9 mouse cellular contexts compared by ENCODE assay signal in the genomic region with DNA sequence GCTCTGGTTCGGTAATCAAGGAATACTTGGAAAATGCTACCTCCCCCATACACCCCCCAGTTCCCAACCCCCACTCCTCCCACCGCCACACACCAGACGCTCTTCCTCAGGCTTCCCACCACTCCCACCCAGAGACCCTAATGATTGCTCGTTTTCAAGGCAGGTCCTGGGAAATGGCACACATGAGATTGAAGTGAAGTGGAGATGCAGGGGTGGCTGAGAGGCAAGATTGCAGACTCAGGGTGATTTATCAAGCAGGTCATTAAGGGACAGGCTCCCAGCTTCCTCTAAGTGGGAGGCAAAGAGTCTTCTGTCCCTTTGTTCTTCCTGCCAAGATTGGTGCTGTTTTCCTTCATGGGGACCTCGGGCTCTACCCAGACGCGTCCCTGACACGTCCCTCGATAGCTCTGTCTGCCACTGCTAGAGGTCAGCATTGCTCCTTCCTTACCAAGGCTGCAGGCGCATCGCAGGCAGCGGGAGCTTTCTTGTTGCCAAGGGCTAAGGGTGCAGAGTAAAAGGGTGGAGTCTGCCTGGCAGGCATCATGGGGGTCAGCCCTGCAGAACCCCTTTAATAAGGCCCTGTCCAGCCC.
DNase-seq lines count a peak whose midpoint lies in the region; ATAC-seq and TF ChIP-seq lines count a peak whose summit lies in the region.
"Had no signal": no experiment of that assay in that cellular context is flagged by ENCODE, and none has a peak within 500 bp of the region (broad histone marks: within the 10 kb centered on the region; RNA-seq: fewer than 3 reads in every experiment).

No protein-coding gene starts in this region.

- peak overlapping the region; percentile 46 for H3K27ac ChIP-seq in forebrain, embryonic 10.5 days
- H3K27ac ChIP-seq in forebrain, embryonic 16.5 days (ENCODE audit: low read length) = no peak overlapping the region
- H3K27ac ChIP-seq in embryonic facial prominence, embryonic 10.5 days (replicated peaks) = peak overlapping the region; percentile 60
- peak overlapping the region; percentile 36 for H3K27ac ChIP-seq in hindbrain, embryonic 10.5 days
- no peak overlapping the region for H3K27ac ChIP-seq in liver, postnatal 0 days (ENCODE audit: low read depth)
- H3K27ac ChIP-seq: limb, embryonic 13.5 days had no signal

- H3K4me1 ChIP-seq in forebrain, embryonic 10.5 days = peaks cover 71% of the 10 kb centered on the region
- peaks cover 7% of the 10 kb centered on the region; the same call in 1 of the 2 replicates for H3K4me1 ChIP-seq in forebrain, embryonic 16.5 days (replicated peaks; ENCODE audit: control insufficient read depth, insufficient read depth, low read length)
- H3K4me1 ChIP-seq in embryonic facial prominence, embryonic 10.5 days = peaks cover 65% of the 10 kb centered on the region
- peaks cover 67% of the 10 kb centered on the region for H3K4me1 ChIP-seq in hindbrain, embryonic 10.5 days (replicated peaks)
- no peaks in the 10 kb centered on the region; the same call in 1 of the 2 replicates for H3K4me1 ChIP-seq in liver, postnatal 0 days (ENCODE audit: insufficient read depth)

- no peak overlapping the region for H3K4me3 ChIP-seq in forebrain, embryonic 10.5 days
- H3K4me3 ChIP-seq in forebrain, embryonic 16.5 days (replicated peaks; ENCODE audit: low read length) = no peak overlapping the region
- no peak overlapping the region for H3K4me3 ChIP-seq in embryonic facial prominence, embryonic 10.5 days
- H3K4me3 ChIP-seq in hindbrain, embryonic 10.5 days = no peak overlapping the region
- H3K4me3 ChIP-seq in liver, postnatal 0 days (ENCODE audit: low read depth, low read length) = no peak overlapping the region
- H3K4me3 ChIP-seq: limb, embryonic 13.5 days had no signal

- H3K4me2 ChIP-seq in forebrain, embryonic 16.5 days (ENCODE audit: low read length) = no peak overlapping the region
- H3K4me2 ChIP-seq in liver, postnatal 0 days (ENCODE audit: low read depth, low read length) = no peak overlapping the region
- H3K4me2 ChIP-seq: limb, embryonic 13.5 days had no signal

- TF ChIP-seq CTCF in liver, postnatal 0 days (IDR thresholded peaks at IDR 0.05; ENCODE audit: low read depth) = peak; percentile 60

- DNase-seq in forebrain, embryonic 10.5 days (ENCODE audit: extremely low spot score, low spot score) = no peak
- DNase-seq in adrenal gland, adult 2 months = peak; percentile 75
- DNase-seq in embryonic facial prominence, embryonic 10.5 days (ENCODE audit: low spot score) = peak; percentile 46
- DNase-seq in hindbrain, embryonic 10.5 days (ENCODE audit: low spot score) = peak; percentile 42
- no peak for DNase-seq in liver, postnatal 0 days
- peak; percentile 69 for DNase-seq in retina, postnatal 1 day
- no peak for DNase-seq in layer of hippocampus, postnatal 36 days

- no peak for TF ChIP-seq EP300 in liver, postnatal 0 days (IDR thresholded peaks at IDR 0.05; ENCODE audit: low read depth)

- H3K9me3 ChIP-seq in forebrain, embryonic 10.5 days = no peaks in the 10 kb centered on the region
- no peaks in the 10 kb centered on the region for H3K9me3 ChIP-seq in forebrain, embryonic 16.5 days (ENCODE audit: control insufficient read depth, low read length)
- no peaks in the 10 kb centered on the region for H3K9me3 ChIP-seq in embryonic facial prominence, embryonic 10.5 days
- no peaks in the 10 kb centered on the region for H3K9me3 ChIP-seq in hindbrain, embryonic 10.5 days
- no peaks in the 10 kb centered on the region for H3K9me3 ChIP-seq in liver, postnatal 0 days (ENCODE audit: low read length)
- H3K9me3 ChIP-seq: limb, embryonic 13.5 days had no signal

- no peaks in the 10 kb centered on the region for H3K36me3 ChIP-seq in forebrain, embryonic 10.5 days (replicated peaks)
- H3K36me3 ChIP-seq in forebrain, embryonic 16.5 days (ENCODE audit: control insufficient read depth, insufficient read depth) = no peaks in the 10 kb centered on the region
- no peaks in the 10 kb centered on the region for H3K36me3 ChIP-seq in embryonic facial prominence, embryonic 10.5 days (replicated peaks)
- no peaks in the 10 kb centered on the region for H3K36me3 ChIP-seq in hindbrain, embryonic 10.5 days
- no peaks in the 10 kb centered on the region for H3K36me3 ChIP-seq in liver, postnatal 0 days (replicated peaks; ENCODE audit: insufficient read depth, low read length)
- H3K36me3 ChIP-seq: limb, embryonic 13.5 days had no signal

- H3K27me3 ChIP-seq in forebrain, embryonic 10.5 days (ENCODE audit: poor library complexity, severe bottlenecking) = peaks cover 18% of the 10 kb centered on the region
- H3K27me3 ChIP-seq in forebrain, embryonic 16.5 days (replicated peaks; ENCODE audit: control insufficient read depth, insufficient read depth, low read length) = no peaks in the 10 kb centered on the region
- peaks cover 4% of the 10 kb centered on the region; the same call in 1 of the 2 replicates for H3K27me3 ChIP-seq in embryonic facial prominence, embryonic 10.5 days (replicated peaks; ENCODE audit: low read depth, poor library complexity, severe bottlenecking)
- H3K27me3 ChIP-seq in hindbrain, embryonic 10.5 days (ENCODE audit: insufficient read depth, poor library complexity, severe bottlenecking) = peaks cover 3% of the 10 kb centered on the region; the same call in 1 of the 2 replicates
- H3K27me3 ChIP-seq in liver, postnatal 0 days (ENCODE audit: insufficient read depth, low read length) = no peaks in the 10 kb centered on the region
- H3K27me3 ChIP-seq: limb, embryonic 13.5 days had no signal

- no peak overlapping the region for H3K9ac ChIP-seq in forebrain, embryonic 16.5 days (replicated peaks; ENCODE audit: low read depth, low read length)
- no peak overlapping the region for H3K9ac ChIP-seq in liver, postnatal 0 days (replicated peaks)

- 23% methylated on average over 12 of the region's 12 CpGs for WGBS in forebrain, embryonic 10.5 days
- 18% methylated on average over 12 of the region's 12 CpGs for WGBS in forebrain, embryonic 16.5 days
- WGBS in embryonic facial prominence, embryonic 10.5 days = 20% methylated on average over 12 of the region's 12 CpGs
- WGBS in hindbrain, embryonic 10.5 days = 16% methylated on average over 12 of the region's 12 CpGs
- WGBS in liver, postnatal 0 days (ENCODE audit: insufficient replicate concordance) = 44% methylated on average over 12 of the region's 12 CpGs

- no peak for ATAC-seq in forebrain, embryonic 16.5 days
- ATAC-seq in liver, postnatal 0 days = peak; percentile 44

Comparison
In these comparisons a context has a peak if more than half of its experiments do, and no peak if none do; other contexts are left out.
1. H3K27ac ChIP-seq: peak in forebrain, embryonic 10.5 days (single experiment), embryonic facial prominence, embryonic 10.5 days (single experiment) and hindbrain, embryonic 10.5 days (single experiment); none in forebrain, embryonic 16.5 days (single experiment) and liver, postnatal 0 days (single experiment).
2. DNase-seq: peak in adrenal gland, adult 2 months (single experiment), embryonic facial prominence, embryonic 10.5 days (single experiment), hindbrain, embryonic 10.5 days (single experiment) and retina, postnatal 1 day (single experiment); none in forebrain, embryonic 10.5 days (single experiment), liver, postnatal 0 days (single experiment) and layer of hippocampus, postnatal 36 days (0 of 2).